9 mouse cellular contexts compared by ENCODE assay signal in the genomic region with DNA sequence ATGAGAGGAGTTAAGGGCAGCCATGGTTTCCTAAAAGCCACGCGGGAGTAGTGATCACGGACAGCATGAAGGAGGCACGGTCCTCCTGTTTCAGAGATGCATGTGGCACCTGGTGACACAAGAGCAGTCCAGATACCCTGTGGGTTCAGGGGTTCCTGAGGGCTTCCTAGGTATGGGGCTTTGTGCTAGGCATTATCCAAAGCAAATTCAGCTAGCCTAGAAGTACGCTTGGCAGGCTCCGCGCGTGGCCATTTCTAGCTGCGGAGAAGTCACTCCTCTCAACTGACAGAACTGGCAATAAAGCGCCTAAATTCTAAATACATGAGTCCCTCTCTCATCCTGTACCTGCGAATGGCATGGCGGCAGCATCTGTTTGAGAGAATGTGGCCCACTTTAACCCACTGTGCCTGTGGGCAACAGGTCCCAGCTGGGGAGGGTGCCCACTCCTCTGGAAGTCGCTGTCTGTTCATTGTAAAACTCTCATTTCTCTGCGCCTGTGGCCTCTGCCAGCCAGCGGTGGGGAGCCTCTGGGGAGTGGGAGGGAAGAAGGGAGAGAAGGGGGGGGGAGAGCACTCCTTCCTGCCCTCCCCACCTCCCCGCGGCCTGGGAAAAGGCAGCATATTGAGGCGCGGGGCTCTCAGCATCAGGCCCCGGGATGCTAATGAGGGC. TPM values are rescaled to one million over a fixed set of nuclear protein-coding genes. Genes with fewer than 3 reads are reported as not detected.
A peak's percentile ranks its signal among the peaks of the same experiment; 100 is the strongest.
DNase-seq lines count a peak whose midpoint lies in the region; ATAC-seq and TF ChIP-seq lines count a peak whose summit lies in the region.
"Had no signal": no experiment of that assay in that cellular context is flagged by ENCODE, and none has a peak within 500 bp of the region (broad histone marks: within the 10 kb centered on the region; RNA-seq: fewer than 3 reads in every experiment).

No protein-coding gene starts in this region.

- no peak overlapping the region for H3K27ac ChIP-seq in heart, embryonic 16.5 days (ENCODE audit: low read length)
- H3K27ac ChIP-seq in ES-Bruce4 (ENCODE audit: insufficient read depth, low read length): no peak overlapping the region
- peak overlapping the region; percentile 94 for H3K27ac ChIP-seq in forebrain, embryonic 14.5 days (ENCODE audit: low read depth, low read length)
- H3K27ac ChIP-seq in liver, embryonic 15.5 days (replicated peaks): no peak overlapping the region

- peak overlapping the region; percentile 58 for H3K4me3 ChIP-seq in heart, embryonic 16.5 days (ENCODE audit: low read length)
- H3K4me3 ChIP-seq in ES-Bruce4 (ENCODE audit: low read depth, low read length): peak overlapping the region; percentile 77
- peak overlapping the region; percentile 76 for H3K4me3 ChIP-seq in forebrain, embryonic 14.5 days (ENCODE audit: low read depth, low read length)
- H3K4me3 ChIP-seq in liver, embryonic 15.5 days (replicated peaks): peak overlapping the region; percentile 42

- no peaks in the 10 kb centered on the region for H3K36me3 ChIP-seq in heart, embryonic 16.5 days (ENCODE audit: control insufficient read depth, insufficient read depth)
- no peaks in the 10 kb centered on the region for H3K36me3 ChIP-seq in ES-Bruce4 (ENCODE audit: control insufficient read depth, insufficient read depth, low read length, poor library complexity, severe bottlenecking)
- H3K36me3 ChIP-seq in forebrain, embryonic 14.5 days (ENCODE audit: control insufficient read depth, insufficient read depth, low read length): no peaks in the 10 kb centered on the region
- H3K36me3 ChIP-seq in liver, embryonic 15.5 days (replicated peaks): no peaks in the 10 kb centered on the region

- WGBS in heart, embryonic 16.5 days: 24% methylated on average over 20 of the region's 20 CpGs
- 4% methylated on average over 20 of the region's 20 CpGs for WGBS in forebrain, embryonic 14.5 days
- 26% methylated on average over 20 of the region's 20 CpGs for WGBS in liver, embryonic 15.5 days (ENCODE audit: insufficient replicate concordance)

- H3K4me1 ChIP-seq in heart, embryonic 16.5 days (ENCODE audit: control insufficient read depth, insufficient read depth, low read length): peaks cover 32% of the 10 kb centered on the region
- H3K4me1 ChIP-seq in ES-Bruce4 (ENCODE audit: control insufficient read depth, insufficient read depth, low read length): peaks cover 1% of the 10 kb centered on the region
- peaks cover 58% of the 10 kb centered on the region for H3K4me1 ChIP-seq in forebrain, embryonic 14.5 days (ENCODE audit: control insufficient read depth, insufficient read depth, low read length)
- H3K4me1 ChIP-seq in liver, embryonic 15.5 days (replicated peaks): peaks cover 37% of the 10 kb centered on the region

- ATAC-seq in heart, embryonic 16.5 days (replicated peaks; ENCODE audit: extremely low read depth, insufficient read depth, low FRiP score): no peak
- ATAC-seq in forebrain, embryonic 14.5 days: no peak; the same call in 1 of the 2 replicates
- no peak for ATAC-seq in liver, embryonic 15.5 days (ENCODE audit: insufficient read depth)
- ATAC-seq: Patski had no signal

- H3K9ac ChIP-seq in heart, embryonic 16.5 days (ENCODE audit: low read length): no peak overlapping the region; the same call in 1 of the 2 replicates
- H3K9ac ChIP-seq in ES-Bruce4 (ENCODE audit: low read depth, poor library complexity, severe bottlenecking): peak overlapping the region; percentile 61; the same call in 1 of the 2 replicates
- peak overlapping the region; percentile 95 for H3K9ac ChIP-seq in forebrain, embryonic 14.5 days (ENCODE audit: low read length)
- no peak overlapping the region for H3K9ac ChIP-seq in liver, embryonic 15.5 days

- H3K27me3 ChIP-seq in heart, embryonic 16.5 days (ENCODE audit: control insufficient read depth, insufficient read depth, low read length): peaks cover 64% of the 10 kb centered on the region
- peaks cover 13% of the 10 kb centered on the region for H3K27me3 ChIP-seq in ES-Bruce4 (ENCODE audit: control insufficient read depth, insufficient read depth, low read length, poor library complexity, severe bottlenecking)
- H3K27me3 ChIP-seq in forebrain, embryonic 14.5 days (replicated peaks; ENCODE audit: control insufficient read depth, insufficient read depth, low read length): 0 out of 2 replicates have a peak, but pooled peaks cover 3% of the 10 kb centered on the region
- peaks cover 87% of the 10 kb centered on the region for H3K27me3 ChIP-seq in liver, embryonic 15.5 days

- TF ChIP-seq EP300 in ES-Bruce4 (IDR thresholded peaks at IDR 0.05; ENCODE audit: insufficient read depth, low read depth, low read length): no peak

- peak overlapping the region; percentile 83 for H3K4me2 ChIP-seq in heart, embryonic 16.5 days (ENCODE audit: low read depth, low read length)
- peak overlapping the region; percentile 81 for H3K4me2 ChIP-seq in forebrain, embryonic 14.5 days (ENCODE audit: low read length)
- peak overlapping the region; percentile 61 for H3K4me2 ChIP-seq in liver, embryonic 15.5 days

- no peak for DNase-seq in heart, postnatal 36 days
- DNase-seq in forebrain, embryonic 14.5 days (ENCODE audit: low spot score): no peak
- DNase-seq in spleen, postnatal 4 days (ENCODE audit: low spot score in 2 of 2): no peak
- DNase-seq in frontal cortex, postnatal 14 days (ENCODE audit: low spot score in 2 of 2): no peak
- DNase-seq in frontal cortex, postnatal 10 days (ENCODE audit: low spot score in 2 of 2): no peak

- TF ChIP-seq CTCF in ES-Bruce4 (IDR thresholded peaks at IDR 0.05; ENCODE audit: low read depth, low read length): no peak

- H3K9me3 ChIP-seq in heart, embryonic 16.5 days (replicated peaks; ENCODE audit: control insufficient read depth, low read length): no peaks in the 10 kb centered on the region
- H3K9me3 ChIP-seq in ES-Bruce4 (replicated peaks; ENCODE audit: control insufficient read depth, insufficient read depth, low read length, poor library complexity, severe bottlenecking): no peaks in the 10 kb centered on the region
- H3K9me3 ChIP-seq in forebrain, embryonic 14.5 days (replicated peaks; ENCODE audit: control insufficient read depth, low read length): no peaks in the 10 kb centered on the region
- H3K9me3 ChIP-seq in liver, embryonic 15.5 days (replicated peaks): no peaks in the 10 kb centered on the region

- no peak for TF ChIP-seq POLR2A in ES-Bruce4 (IDR thresholded peaks at IDR 0.05; ENCODE audit: insufficient read depth, low read length)

- intact Hi-C loops in heart, postnatal 36 days (cut with DNase I): loop anchor here (5.0 to 10.0 kb wide), 3 partner anchors 83 to 295 kb away; a partner anchor contains a TSS

RNA-seq across cellular contexts. Expression of a gene that starts 0.6 kb away (rescaled TPM):
- 0.29 and 0.34 TPM in 2 replicates for polyA plus RNA-seq in heart, embryonic 16.5 days (2015; fragmentation: Nextera tagmentation; extraction: Ambion mirVana)
- not detected for total RNA-seq in heart, postnatal 36 days (2021)
- polyA plus RNA-seq in ES-Bruce4 (2011; ENCODE audit: insufficient read depth, insufficient read length, low read depth, missing spikeins): not detected in 2 replicates
- polyA plus RNA-seq in forebrain, embryonic 14.5 days (2014; fragmentation: Nextera tagmentation; extraction: Ambion mirVana): 73.0 and 86.0 TPM in 2 replicates
- polyA plus RNA-seq in liver, embryonic 15.5 days (2015; fragmentation: Nextera tagmentation; extraction: Ambion mirVana): 0.15 and 0.17 TPM in 2 replicates
- polyA plus RNA-seq: Patski had no signal

RNA-seq across cellular contexts. Expression of a gene that starts 3.8 kb away (rescaled TPM):
- polyA plus RNA-seq in heart, embryonic 16.5 days (2015; fragmentation: Nextera tagmentation; extraction: Ambion mirVana): 44.2 and 47.2 TPM in 2 replicates
- total RNA-seq in heart, postnatal 36 days (2021): 10 to 100 TPM; 40.9 to 42.8 TPM
- polyA plus RNA-seq in ES-Bruce4 (2011; ENCODE audit: insufficient read depth, insufficient read length, low read depth, missing spikeins): 21.5 and 26.6 TPM in 2 replicates
- 34.6 and 38.9 TPM in 2 replicates for polyA plus RNA-seq in forebrain, embryonic 14.5 days (2014; fragmentation: Nextera tagmentation; extraction: Ambion mirVana)
- 21.7 and 24.4 TPM in 2 replicates for polyA plus RNA-seq in liver, embryonic 15.5 days (2015; fragmentation: Nextera tagmentation; extraction: Ambion mirVana)

RNA-seq across cellular contexts. Expression of a gene that starts 31.8 kb away (rescaled TPM):
- 1.3 and 1.8 TPM in 2 replicates for polyA plus RNA-seq in heart, embryonic 16.5 days (2015; fragmentation: Nextera tagmentation; extraction: Ambion mirVana)
- 1 to 10 TPM; 5.1 to 6.0 TPM for total RNA-seq in heart, postnatal 36 days (2021)
- polyA plus RNA-seq in ES-Bruce4 (2011; ENCODE audit: insufficient read depth, insufficient read length, low read depth, missing spikeins): not detected in 2 replicates
- not detected in 2 replicates for polyA plus RNA-seq in forebrain, embryonic 14.5 days (2014; fragmentation: Nextera tagmentation; extraction: Ambion mirVana)
- 56.7 and 64.6 TPM in 2 replicates for polyA plus RNA-seq in liver, embryonic 15.5 days (2015; fragmentation: Nextera tagmentation; extraction: Ambion mirVana)

Comparison
In these comparisons a context has a peak if more than half of its experiments do, and no peak if none do; other contexts are left out.
1. H3K9ac ChIP-seq: peak in ES-Bruce4 (single experiment) and forebrain, embryonic 14.5 days (single experiment); none in heart, embryonic 16.5 days (single experiment) and liver, embryonic 15.5 days (single experiment).
2. RNA of a gene that starts 0.6 kb away (polyA plus RNA-seq): 73.0 to 86.0 TPM in forebrain, embryonic 14.5 days; 0.29 to 0.34 TPM in heart, embryonic 16.5 days, not detected in ES-Bruce4 and 0.15 to 0.17 TPM in liver, embryonic 15.5 days; every median in the first group is over 10 times any median in the second.
3. RNA of a gene that starts 31.8 kb away (polyA plus RNA-seq): 56.7 to 64.6 TPM in liver, embryonic 15.5 days; 1.3 to 1.8 TPM in heart, embryonic 16.5 days, not detected in forebrain, embryonic 14.5 days and not detected in ES-Bruce4; every median in the first group is over 10 times any median in the second.
4. Peak in every context shown above with its lines, with median percentiles within 50 percentile points of each other: H3K4me2 ChIP-seq and H3K4me3 ChIP-seq.